Mouse (Mus musculus) left cerebral cortex, adult 11 months (tissue): Measurements from ENCODE around the gene Scap.
"Not testable (repeated sequence)": the region's sequence is repeated elsewhere in the genome, so short reads cannot be mapped to it uniquely, and the experiment has no call there.

Experiments
- DNase-seq: peaks from one replicate; pipeline ENCODE4 v3.0.0; 2022; ENCODE audit warnings: low spot score

Scap gene

DNA sequence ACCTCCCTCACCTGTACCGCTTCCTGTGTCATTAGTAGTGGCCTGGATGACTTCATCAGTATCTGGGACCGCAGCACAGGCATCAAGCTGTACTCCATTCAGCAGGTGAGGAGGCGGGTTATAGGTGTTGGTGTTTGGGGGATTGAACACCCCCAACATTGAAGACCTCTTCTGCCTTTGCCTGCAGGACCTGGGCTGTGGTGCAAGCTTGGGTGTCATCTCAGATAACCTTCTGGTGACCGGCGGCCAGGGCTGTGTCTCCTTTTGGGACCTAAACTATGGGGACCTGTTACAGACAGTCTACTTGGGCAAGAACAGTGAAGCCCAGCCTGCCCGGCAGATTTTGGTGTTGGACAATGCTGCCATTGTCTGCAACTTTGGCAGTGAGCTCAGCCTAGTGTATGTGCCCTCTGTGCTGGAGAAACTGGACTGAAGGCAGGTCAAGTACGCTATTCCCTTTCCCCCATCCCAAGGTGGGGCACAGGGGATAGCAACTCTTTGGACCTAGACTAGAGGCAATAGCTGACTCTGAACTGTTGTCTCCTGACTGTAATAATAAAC lies 51.4 kb downstream of the Scap start:
- no peak for DNase-seq

- no peak for DNase-seq
Measured at GRCm38 (mm10) chr9:110388011-110388410, 54.9 kb downstream of the Scap start.

- no peak for DNase-seq
Measured at GRCm38 (mm10) chr9:110390843-110391242, 57.8 kb downstream of the Scap start.

DNA sequence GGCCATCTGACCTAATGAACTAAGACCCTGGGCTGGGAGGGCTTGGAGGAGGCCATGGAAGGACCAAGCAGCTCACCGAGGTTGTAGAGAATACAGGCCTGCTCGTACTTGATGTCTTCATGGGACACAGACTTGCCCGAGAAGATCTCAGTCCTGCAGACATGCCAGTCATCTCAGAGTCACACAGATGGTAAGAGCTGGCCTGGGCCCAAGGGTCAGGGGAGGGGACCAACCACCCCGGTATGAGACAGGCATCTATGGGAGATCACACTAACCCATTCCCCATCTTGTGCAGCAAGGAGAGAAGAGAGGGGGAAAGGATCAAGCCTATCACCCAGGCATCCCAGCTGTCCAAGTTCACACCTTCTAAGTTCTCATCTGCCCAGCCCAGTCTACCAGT lies 60.2 kb downstream of the Scap start:
- DNase-seq: no peak

DNA sequence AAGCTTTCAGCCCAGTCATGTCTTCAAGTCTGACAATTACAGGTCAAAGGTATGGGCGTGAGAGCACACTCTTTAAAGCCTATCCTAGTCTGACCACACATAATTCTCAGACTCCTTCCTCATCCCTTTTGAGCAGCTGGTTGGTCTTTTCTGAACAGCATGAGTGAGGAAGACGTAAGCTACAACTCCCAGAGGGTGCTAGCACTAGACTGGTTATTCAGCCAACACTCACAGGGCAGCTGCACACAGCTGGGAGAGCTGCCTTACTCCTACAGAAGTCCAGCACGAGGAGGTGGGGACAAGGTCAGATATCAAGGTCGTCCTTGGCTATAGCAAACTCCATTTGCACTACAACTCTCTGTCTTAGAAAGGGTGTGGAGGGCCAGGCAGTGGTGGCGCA lies 67.6 kb downstream of the Scap start:
- no peak for DNase-seq

- no peak for DNase-seq
Measured at GRCm38 (mm10) chr9:110402731-110403130, 69.6 kb downstream of the Scap start.

GRCm38 (mm10) chr9:110403240-110403639 lies 70.2 kb downstream of the Scap start:
- not testable (repeated sequence) for DNase-seq

DNA sequence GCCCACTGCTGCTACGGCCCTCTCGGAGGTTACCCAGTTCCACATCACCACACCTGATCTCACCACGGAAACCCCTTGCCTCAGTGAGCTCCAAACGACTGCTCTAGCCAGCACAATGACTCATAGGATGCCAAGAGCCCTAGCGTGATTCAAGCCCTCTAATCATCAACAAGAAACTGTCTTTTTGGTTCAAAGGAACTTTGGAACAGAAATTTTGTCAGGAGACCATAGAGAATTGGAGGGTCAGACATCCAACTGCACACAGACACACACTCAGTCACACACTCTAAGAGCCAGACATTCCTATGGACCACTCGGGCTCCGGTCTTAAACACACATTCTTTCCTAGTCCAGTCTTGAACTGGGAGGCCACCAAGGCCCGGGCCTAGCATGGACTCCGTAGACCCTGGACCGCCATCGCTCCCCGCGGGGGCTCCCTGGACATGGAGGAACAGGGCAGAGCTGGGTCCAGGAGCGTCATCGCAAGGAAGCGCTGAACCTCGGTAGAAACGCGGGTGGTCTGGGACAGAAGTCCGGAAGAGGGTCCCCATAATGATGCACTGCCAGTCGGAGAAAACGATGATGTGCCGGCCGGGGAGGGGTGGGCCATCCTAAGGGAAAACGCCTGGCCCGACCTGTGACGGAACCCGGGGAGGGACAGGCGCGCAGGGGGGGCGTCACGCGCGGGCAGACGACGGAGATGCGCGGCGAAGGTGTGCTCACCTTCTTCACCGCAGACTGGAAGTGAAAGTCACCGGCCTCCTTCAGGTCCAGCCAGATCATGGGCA lies 74.4 kb downstream of the Scap start:
- DNase-seq: no peak

GRCm38 (mm10) chr9:110408099-110408773 lies 75.1 kb downstream of the Scap start, which contains the start of gene Ptpn23:
Gene Ptpn23 (minus strand): TSS chr9:110408213.
- DNase-seq: peak; percentile 86

DNA sequence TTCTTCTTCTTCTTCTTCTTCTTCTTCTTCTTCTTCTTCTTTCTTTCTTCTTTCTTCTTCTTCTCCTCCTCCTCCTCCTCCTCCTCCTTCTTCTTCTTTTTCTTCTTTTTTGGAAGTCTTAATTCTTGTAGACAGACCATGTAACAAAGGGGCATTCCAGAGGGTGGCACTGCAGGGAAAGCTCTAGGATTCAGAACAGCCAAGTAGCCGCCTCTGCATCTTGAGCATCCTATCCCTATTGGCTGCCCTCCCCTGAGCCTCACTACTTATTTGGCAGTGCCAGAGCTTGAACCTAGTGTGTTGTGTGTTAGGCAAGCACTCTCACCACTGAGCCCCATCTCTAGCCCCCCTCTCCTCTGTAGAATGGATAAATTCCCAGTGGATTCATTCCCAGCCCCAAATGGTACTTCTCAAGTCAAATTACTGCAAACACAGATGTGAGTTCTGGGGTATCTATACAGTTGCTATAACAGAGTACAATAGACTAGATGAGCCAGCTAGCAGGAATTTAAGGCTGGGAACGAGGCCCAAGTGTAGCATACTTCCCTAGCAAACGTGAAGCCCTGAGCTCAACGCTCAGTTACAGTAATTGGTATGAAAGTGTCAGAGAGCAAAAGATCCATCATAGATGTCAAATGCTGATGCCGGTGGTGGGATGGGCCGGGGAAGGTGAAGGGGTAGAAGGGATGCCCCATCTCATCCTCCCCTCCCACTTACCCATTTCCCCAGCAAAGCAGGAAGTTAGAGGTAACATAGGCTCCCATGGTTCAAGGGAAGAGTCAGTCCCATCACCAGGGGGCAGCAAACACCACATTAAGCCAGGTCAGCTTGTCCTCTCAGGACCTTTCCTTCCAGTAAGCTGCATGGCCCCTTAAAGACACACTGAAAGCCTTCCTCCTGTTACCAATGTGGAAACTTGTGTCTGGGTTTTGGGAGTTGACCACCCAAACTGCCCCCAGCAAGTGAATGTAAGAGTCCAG lies 78.1 kb downstream of the Scap start:
- DNase-seq: peak; percentile 71

DNA sequence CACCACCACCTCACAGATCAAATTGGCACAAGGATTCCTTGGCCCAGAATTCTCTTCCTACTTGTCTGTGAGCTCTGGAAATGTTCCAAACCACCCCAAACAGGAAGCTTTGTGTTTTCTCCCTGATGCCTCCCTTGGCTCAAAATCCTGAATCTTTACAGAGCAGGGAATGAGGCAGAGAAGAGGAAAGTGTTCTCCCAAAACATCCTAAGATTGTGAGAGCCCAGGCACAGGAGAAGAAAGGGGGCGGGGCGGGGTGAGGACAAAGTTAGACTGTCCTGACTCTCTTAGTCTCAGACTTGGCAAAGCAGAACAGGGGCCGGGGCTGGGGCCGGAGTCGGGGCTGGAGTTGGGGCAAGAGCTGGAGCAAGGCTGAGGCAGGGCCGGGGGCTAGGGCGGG lies 79.8 kb downstream of the Scap start:
- no peak for DNase-seq

DNA sequence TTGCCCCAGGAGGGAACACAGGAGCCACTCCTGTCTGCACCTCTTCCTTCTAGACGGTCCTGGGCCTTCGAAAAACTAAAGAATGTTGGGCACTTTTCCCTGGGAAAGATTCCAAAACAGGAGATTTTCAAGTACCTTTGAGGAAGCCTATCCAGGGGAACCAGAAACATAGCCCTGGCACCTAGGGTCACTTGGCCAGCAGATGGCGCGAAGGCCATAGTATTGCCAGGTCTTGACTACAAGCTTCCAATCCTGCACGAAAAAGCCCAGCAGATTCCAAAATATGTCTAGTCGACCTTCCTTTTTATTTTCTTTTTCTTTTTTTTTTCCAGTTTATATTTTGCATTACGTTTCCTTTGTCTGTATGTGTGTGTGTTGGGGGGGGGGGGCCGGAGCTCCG lies 80.7 kb downstream of the Scap start:
- DNase-seq: no peak

DNA sequence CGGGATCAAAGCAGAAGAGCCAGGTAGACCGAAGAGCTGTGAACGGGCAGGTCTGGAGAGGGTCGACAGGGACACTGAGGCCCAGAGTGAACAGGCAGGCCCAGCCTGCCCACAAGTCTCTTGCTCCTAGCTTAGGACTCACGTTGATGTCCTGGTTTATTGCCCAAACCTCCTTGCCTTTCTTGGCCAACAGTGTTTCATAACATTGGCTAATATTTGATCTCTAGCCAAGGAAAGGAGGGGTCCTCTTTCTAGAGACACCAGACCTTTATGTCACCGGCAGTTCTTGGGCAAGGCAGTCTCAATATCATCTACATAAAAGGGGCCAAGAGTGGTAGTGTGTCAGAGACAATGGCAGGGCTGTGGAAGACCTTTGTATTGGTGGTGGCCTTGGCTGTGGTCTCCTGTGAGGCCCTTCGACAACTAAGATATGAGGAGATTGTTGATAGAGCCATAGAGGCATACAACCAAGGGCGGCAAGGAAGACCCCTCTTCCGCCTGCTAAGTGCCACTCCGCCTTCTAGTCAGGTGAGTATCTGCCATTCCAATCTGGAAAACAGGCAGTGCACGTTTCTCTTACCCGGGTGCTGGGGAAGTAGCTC lies 86.5 kb downstream of the Scap start, which contains the start of gene Ngp:
Gene Ngp, plus strand, starts transcription at position 237 of the 602 bp plus-strand sequence.
- no peak for DNase-seq

GRCm38 (mm10) chr9:110431241-110431640 lies 98.2 kb downstream of the Scap start:
- DNase-seq: peak; percentile 41

GRCm38 (mm10) chr9:110433045-110433444 lies 100.0 kb downstream of the Scap start:
- DNase-seq: no peak
